Mouse (Mus musculus) testis, postnatal 14 days (tissue): Measurements from ENCODE around the gene Gm10309.
"Not testable (repeated sequence)": the region's sequence is repeated elsewhere in the genome, so short reads cannot be mapped to it uniquely, and the experiment has no call there.

ENCODE experiments used
- DNase-seq: peaks from one replicate; pipeline ENCODE4 v3.0.0; 2021; ENCODE audit warnings: low spot score

The Gm10309 gene

GRCm38 (mm10) chr17:86509871-86510270, 4.8 kb upstream of the Gm10309 start:
- DNase-seq, result no peak

DNA sequence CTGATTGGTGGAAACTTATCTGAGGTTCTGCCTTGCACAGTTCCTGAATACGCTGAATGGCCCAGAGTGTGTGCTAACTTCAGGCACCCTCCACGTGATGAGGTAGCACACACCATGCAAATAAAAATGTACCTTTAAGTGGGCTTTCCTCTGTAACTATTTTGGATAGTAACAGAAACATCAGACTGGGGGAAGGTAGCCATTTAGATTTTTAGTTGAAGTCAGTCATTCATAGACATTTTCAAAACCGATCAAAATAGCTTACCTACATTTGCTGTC, 3.1 kb upstream of the Gm10309 start:
- DNase-seq, result no peak

DNA sequence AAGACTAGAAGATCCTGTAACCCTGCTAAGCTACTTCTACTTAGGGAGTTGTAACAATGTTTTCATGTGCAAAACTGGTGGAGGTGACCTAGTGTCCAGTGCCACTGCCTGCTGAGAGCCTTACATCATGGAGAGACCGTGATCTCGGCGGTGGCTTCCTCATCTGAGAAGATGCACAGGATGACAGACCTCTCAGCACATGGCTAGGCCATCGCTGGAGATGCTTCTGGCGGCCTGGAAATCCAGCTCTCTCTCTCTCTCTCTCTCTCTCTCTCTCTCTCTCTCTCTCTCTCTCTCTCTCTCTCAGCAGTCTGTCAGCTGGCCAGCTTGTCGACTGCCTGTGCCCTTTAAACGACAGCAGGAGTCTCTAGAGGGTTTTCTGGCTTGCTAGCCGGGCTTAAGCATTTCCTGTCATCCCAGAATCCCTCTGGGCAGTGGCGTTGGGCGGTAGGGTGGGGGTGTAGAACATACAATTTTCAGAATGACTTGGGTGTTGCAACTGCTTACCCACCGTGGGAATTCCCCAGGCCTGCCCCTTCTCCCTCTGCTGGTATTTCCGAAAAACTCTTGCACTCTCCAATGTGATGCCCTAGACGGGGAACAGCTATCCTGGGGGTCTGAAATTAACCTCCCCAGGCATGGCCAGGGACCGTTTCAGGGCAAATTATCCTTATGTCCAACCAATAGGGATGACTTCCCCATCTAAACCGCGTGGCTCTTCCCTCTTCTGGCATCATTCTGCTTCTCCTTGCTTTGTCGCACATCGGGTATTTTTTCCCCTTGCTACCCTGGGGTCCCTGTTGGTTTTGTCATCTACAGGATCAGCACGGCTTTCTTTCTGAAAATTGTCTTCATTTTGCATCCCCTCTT, 2.5 kb upstream of the Gm10309 start:
- no peak for DNase-seq

DNA sequence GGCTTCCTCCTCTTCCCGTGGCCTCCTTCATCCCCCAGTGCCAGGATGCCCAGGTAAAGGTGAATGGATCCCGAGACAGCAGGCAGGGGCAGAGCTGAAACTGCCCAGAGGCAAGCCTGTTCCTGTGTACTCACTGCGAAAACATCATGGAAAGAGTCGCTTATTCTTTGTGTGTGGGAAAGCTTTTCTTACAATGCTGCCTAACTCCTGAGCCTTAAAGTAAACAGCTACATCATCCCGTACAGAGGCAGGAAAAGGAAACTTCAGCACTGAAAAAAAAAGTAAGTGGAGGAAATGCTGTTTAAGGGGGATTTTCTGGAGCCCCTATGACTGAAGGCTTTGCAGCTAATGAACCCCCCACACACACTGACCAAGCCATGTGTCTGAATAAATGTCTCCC, 1.8 kb upstream of the Gm10309 start:
- DNase-seq, result no peak

GRCm38 (mm10) chr17:86503208-86503897, 1.7 kb downstream of the Gm10309 start:
- DNase-seq, result no peak

- no peak for DNase-seq
Observed at GRCm38 (mm10) chr17:86501393-86501792, 3.6 kb downstream of the Gm10309 start.

DNA sequence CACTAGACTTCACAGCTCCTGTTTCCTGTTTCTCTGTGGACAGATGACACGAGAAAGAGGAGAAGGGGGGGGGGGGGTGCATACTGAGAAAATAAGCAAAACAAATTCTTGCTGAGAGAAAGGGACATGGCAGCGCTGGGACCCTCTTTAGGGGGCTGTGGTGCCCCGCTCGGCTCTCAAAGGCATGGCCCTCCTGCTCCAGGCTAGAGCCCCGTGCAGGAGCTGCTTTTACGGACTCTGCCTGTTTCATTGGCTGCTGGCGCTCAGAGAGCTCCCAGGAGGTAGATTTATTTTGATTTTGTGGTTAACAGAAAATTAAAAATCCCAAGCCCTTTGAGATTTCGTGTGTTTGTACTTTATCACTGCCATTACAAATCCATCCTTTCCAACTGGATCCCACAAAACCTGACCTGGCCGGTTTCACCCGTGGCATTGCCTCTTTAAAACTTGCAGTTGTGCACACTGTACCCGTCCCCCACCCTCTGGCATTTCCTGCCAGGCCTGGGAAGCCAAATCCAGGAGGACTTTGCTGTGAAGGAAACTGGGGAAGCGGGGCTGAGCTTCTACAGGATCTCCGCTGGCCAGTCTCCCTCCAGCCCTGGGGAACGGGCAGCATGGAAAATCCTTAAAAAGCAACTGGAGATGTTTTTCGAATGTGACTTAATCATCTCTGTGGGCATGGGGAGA, 5.5 kb downstream of the Gm10309 start:
- DNase-seq, result no peak

DNA sequence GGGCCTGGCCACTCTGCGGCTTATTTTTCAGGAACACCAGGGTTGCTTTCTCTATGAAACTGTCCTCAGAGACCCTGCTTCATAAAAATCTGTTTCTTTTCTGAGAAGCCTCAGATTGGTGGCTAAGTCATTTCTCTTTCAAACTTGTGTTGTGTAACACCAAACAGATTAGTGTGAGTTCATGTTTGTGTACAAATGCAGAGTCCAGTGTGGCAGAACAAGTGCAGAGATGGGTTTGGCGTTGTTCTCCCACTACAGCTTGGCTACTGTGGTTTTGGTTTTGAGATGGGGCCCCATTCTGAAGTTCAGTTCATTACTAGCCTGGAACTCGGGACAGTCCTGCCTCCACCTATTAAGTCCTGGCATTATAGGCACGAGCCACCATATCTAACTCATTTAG, 7.7 kb downstream of the Gm10309 start:
- no peak for DNase-seq

DNA sequence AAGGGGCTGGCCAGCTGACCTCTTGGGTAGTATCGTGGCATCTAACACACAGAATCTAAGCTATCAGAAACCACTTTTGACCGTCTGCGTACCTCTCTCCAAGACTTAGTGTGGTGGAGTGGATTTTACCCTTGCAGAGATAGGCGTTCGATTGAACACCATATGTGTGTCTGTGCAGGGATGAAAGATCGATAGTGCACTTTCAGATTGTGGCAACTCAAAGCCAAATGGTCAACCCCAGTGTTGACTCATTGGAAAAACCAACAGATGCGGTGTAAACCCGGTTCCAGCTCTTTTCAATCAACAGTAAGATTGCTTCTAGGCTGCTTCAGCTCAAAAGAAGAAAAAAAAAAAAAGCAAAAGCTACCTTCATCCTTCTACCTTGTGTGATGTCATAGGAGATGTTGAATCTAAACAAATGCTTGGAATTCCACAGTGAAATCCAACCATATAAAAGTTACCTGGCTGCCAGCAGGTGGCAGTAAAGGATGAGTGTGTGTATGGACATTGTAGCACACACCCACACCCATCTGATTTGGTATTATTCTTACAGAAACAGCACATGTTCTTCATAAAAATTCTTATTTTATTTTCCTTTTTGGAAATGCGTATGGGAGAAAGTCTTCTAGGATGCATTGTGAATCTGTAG, 8.8 kb downstream of the Gm10309 start:
- no peak for DNase-seq

DNA sequence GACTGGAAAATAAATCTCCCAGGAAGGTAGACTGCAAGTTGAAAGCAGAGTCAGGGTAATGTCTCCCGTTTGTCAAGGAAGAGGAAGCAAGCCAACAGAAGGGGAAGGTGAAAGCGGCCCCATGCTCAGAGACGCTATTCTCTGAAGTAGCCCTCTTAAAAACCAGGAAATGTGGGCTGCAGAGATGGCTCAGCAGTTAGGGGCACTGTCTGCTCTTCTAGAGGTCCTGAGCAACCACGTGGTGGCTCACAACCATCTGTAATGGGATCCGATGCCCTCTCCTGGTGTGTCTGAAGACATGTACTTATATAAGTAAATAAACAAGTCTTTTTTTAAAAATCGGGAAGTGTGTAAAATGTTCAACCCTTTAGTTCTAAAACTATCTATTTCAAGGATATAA, 10.1 kb downstream of the Gm10309 start:
- no peak for DNase-seq

DNA sequence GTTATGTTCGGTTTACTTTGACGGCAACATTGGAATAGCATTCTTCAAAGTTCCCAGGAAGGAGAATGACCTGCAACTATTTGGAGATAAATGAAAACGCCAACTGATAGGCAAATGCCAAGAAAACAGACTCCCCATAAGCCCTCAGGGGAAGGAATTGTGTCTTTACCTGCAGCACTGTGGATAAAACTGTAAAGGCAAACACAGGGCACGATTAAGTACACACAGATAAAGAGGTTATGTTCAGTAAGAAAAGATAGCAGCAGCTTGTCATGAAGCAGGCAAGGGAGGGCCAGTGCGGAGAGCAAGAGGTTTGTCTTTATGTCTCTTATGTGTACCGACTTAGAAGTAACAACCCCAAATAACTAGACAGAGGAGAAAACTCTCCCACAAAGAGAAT, 10.5 kb downstream of the Gm10309 start:
- DNase-seq, result no peak

DNA sequence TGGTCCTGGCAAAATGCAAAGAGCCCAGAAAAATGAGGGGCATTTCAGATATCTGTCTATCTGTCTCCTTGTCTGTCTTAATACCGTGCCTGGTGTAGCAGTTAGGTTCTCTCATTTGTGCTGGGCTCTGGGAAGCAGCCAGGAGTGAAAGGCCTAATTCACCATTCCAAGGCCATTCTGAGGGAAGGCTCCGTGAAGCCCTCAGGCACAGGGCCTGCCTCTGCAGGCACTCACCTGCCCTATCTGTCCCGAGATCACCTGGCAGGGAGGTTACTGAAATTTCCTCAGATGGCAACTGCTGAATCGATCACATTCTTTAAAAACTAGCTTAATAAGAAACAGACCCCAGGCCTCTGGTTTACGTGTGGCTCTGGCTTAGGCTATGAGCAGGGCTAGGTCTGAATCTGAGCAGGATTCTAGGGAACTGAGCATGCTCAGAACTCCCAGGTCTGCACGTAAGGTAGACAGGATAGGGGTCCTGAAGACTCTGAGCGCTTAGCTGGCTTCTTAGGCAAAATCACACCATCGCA, 11.1 kb downstream of the Gm10309 start:
- no peak for DNase-seq

- DNase-seq, result no peak
Observed at GRCm38 (mm10) chr17:86492376-86492775, 12.7 kb downstream of the Gm10309 start.

- no peak for DNase-seq
Observed at GRCm38 (mm10) chr17:86489827-86490226, 15.2 kb downstream of the Gm10309 start.

GRCm38 (mm10) chr17:86487450-86487849, 17.6 kb downstream of the Gm10309 start:
- DNase-seq, result no peak

- DNase-seq, result no peak
Observed at GRCm38 (mm10) chr17:86486657-86487056, 18.4 kb downstream of the Gm10309 start.

DNA sequence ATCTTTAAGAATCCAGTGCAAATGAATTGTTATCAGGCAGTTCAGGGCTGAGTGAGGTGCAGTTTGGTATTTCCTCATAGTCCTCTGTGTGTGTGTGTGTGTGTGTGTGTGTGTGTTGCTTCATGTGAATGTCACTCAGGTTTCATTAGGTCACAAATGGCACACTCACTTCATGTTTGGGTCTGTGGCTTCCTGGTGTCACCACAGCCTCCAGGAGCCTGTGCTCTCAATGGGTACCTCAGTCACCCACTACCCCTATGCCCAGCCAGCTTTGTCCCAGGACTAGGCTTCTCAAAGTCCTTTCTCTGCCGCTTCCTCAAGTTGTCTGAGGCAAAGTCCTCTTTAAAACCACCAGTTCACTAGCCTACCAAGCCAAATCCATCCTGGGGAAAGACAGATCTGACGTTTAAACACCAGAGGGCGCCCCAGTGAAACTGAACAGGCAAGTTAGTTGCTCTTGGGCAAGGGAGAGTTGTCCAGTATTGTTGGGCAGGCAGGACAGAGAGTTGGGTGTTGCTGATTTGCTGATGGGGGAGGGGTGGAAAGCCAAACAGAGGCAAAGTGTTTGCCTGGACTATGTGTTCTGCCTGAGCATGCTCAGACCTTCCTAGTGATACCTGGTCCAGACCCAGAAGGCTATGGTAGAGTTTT, 20.8 kb downstream of the Gm10309 start:
- peak; percentile 54 for DNase-seq

- no peak for DNase-seq
Observed at GRCm38 (mm10) chr17:86482675-86483074, 22.4 kb downstream of the Gm10309 start.

DNA sequence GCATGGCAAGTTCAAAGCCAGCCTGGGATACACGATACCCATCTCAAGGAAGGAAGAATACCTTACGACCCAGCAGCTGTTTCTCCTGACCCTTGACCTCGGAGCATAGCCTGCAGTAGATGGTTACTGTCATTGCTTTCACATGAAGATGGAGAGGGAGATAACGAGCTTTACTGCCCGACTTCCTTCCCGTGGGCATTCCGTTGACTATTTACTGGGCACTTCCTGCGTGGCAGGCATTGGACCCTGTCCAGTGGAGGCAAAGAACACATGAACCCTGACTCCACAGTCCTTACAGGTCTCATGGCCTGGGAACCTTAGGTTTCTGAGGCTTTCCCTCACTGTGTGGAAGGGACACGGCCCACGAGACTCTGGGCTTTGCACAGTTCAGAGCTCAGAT, 25.6 kb downstream of the Gm10309 start:
- DNase-seq, result no peak

GRCm38 (mm10) chr17:86477401-86477800, 27.6 kb downstream of the Gm10309 start:
- not testable (repeated sequence) for DNase-seq

DNA sequence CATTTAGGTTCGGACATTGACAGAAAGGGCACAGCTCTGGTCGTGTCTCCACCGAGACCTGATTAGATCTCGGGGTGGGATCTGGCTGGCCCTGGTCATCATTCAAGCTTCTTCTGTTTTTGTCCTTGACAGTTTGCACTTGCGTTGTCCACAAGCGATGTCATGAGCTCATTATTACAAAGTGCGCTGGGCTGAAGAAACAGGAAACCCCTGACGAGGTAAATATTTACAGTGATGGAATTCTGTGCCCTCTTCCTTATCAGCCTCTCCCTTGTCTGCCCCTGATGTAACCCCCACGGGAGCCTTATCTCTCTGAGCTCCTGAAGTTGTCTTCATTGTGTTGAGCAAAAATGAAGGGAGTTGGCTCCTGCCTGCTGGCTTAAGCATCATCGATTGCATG, 28.4 kb downstream of the Gm10309 start:
- DNase-seq, result no peak

DNA sequence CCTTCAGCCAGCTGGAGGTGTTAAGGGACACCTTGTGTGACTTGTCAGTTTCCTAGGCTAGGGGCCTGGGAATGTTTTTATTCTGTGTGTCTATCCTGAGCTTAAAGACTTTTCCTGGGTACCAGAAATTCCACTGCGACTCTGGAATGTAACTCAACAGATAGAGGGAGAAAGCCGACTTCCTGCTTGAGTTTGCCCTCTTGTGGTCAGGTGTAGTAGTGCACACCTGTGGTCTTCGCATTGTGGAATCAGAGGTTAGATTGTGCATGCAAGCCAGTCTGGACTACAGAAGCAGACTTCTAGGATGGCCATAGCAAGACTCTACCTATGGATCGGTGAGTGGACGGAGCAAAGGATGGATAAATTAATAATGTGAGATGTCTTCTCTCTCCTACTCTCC, 33.3 kb downstream of the Gm10309 start:
- DNase-seq, result no peak
